Mouse (Mus musculus) MEL (cell line): ENCODE measurements around the gene Pbxip1. TPM values are rescaled to one million over a fixed set of nuclear protein-coding genes. Genes with fewer than 3 reads are reported as not detected.

ENCODE experiments used
- DNase-seq: peaks from one replicate; pipeline ENCODE4 v3.0.0; 2011; ENCODE audit warnings: low read depth, low spot score
- H3K27ac ChIP-seq: 2 replicates; pipeline ENCODE4 v1.5.1; 2012; ENCODE audit warnings: low read depth, mild to moderate bottlenecking, control low read depth, low read length, moderate library complexity; ENCODE audit not compliant: control insufficient read depth
- H3K27me3 ChIP-seq, 2 experiments: fragments of 150-350 bp in 1 of 2; sonication (generic) in 1 of 2; 2 replicates each; pipeline ENCODE4 v1.6.1; 2012; ENCODE audit warnings: low read length in 2 of 2, mild to moderate bottlenecking in 2 of 2, improper control_type of control experiment in 1 of 2, moderate library complexity in 1 of 2; ENCODE audit not compliant: insufficient read depth in 2 of 2, control insufficient read depth in 1 of 2
- H3K36me3 ChIP-seq, 2 experiments: 2 replicates each; pipeline ENCODE4 v1.6.1; 2012 to 2014; ENCODE audit warnings: low read length in 2 of 2, improper control_type of control experiment in 1 of 2, inconsistent platforms in 1 of 2, mild to moderate bottlenecking in 1 of 2; ENCODE audit not compliant: insufficient read depth in 2 of 2, control insufficient read depth in 1 of 2
- H3K4me1 ChIP-seq, 2 experiments: fragments of 150-350 bp in 1 of 2; sonication (generic) in 1 of 2; 2 replicates each; pipeline ENCODE4 v1.6.1; 2012; ENCODE audit warnings: low read length in 2 of 2, improper control_type of control experiment in 1 of 2, mild to moderate bottlenecking in 1 of 2; ENCODE audit not compliant: insufficient read depth in 2 of 2, control insufficient read depth in 1 of 2
- H3K4me3 ChIP-seq, 2 experiments: fragments of 150-350 bp in 1 of 2; sonication (generic) in 1 of 2; 2 replicates each; pipeline ENCODE4 v1.5.1; 2012; ENCODE audit warnings: low read depth in 2 of 2, low read length in 2 of 2, mild to moderate bottlenecking in 2 of 2, moderate library complexity in 2 of 2, control low read depth in 1 of 2, improper control_type of control experiment in 1 of 2; ENCODE audit not compliant: control insufficient read depth in 1 of 2, insufficient read depth in 1 of 2
- H3K79me2 ChIP-seq: 2 replicates; pipeline ENCODE4 v1.6.1; 2012; ENCODE audit warnings: mild to moderate bottlenecking, low read length, moderate library complexity; ENCODE audit not compliant: control insufficient read depth, poor library complexity, insufficient read depth
- H3K9ac ChIP-seq: 2 replicates; pipeline ENCODE4 v1.6.1; 2012; ENCODE audit warnings: low read depth, mild to moderate bottlenecking, control low read depth, low read length, moderate library complexity; ENCODE audit not compliant: control insufficient read depth, poor library complexity, severe bottlenecking
- H3K9me3 ChIP-seq: fragments of 150-350 bp; sonication (generic); replicated peaks from 2 replicates; pipeline ENCODE4 v1.6.1; 2012; ENCODE audit warnings: mild to moderate bottlenecking, low read length, improper control_type of control experiment, moderate library complexity; ENCODE audit not compliant: insufficient read depth
- CHD2 ChIP-seq: IDR thresholded peaks from 2 replicates; pipeline ENCODE4 v1.6.1; 2011; ENCODE audit warnings: low read length, improper control_type of control experiment
- E2F4 ChIP-seq: IDR thresholded peaks from 2 replicates; pipeline ENCODE4 v1.6.1; 2011; ENCODE audit warnings: low read depth, low read length, improper control_type of control experiment, borderline replicate concordance
- EP300 ChIP-seq, 2 experiments: IDR thresholded peaks; 2 replicates each; pipeline ENCODE4 v1.6.1; 2011; ENCODE audit warnings: improper control_type of control experiment in 2 of 2, low read length in 2 of 2, low read depth in 1 of 2, mild to moderate bottlenecking in 1 of 2
- GATA1 ChIP-seq: IDR thresholded peaks from 2 replicates; pipeline ENCODE4 v1.6.1; 2011; ENCODE audit warnings: low read depth, low read length, improper control_type of control experiment
- KAT2A ChIP-seq: conservative IDR thresholded peaks from 2 replicates; pipeline ENCODE4 v1.6.1; 2012; ENCODE audit warnings: low read depth, low read length, improper control_type of control experiment, inconsistent platforms
- MAFK ChIP-seq: IDR thresholded peaks from 2 replicates; pipeline ENCODE4 v1.6.1; 2011; ENCODE audit warnings: low read depth, mild to moderate bottlenecking, low read length, improper control_type of control experiment, borderline replicate concordance
- MAX ChIP-seq: IDR thresholded peaks from 2 replicates; pipeline ENCODE4 v1.6.1; 2011; ENCODE audit warnings: low read length, improper control_type of control experiment
- MAZ ChIP-seq: IDR thresholded peaks from 2 replicates; pipeline ENCODE4 v1.6.1; 2012; ENCODE audit warnings: low read depth, mild to moderate bottlenecking, inconsistent platforms, low read length, improper control_type of control experiment
- MEF2A ChIP-seq: IDR thresholded peaks from 2 replicates; pipeline ENCODE4 v1.6.1; 2014; ENCODE audit warnings: low read depth, mild to moderate bottlenecking, inconsistent platforms, low read length, improper control_type of control experiment; ENCODE audit not compliant: poor library complexity, insufficient replicate concordance, severe bottlenecking; ENCODE audit errors: extremely low read depth
- MXI1 ChIP-seq: IDR thresholded peaks from 2 replicates; pipeline ENCODE4 v1.6.1; 2011; ENCODE audit warnings: mild to moderate bottlenecking, low read depth, low read length, improper control_type of control experiment
- MYC ChIP-seq: IDR thresholded peaks from 2 replicates; pipeline ENCODE4 v1.6.1; 2011; ENCODE audit warnings: low read depth, mild to moderate bottlenecking, low read length, improper control_type of control experiment, moderate library complexity
- POLR2AphosphoS2 ChIP-seq: IDR thresholded peaks from 2 replicates; pipeline ENCODE4 v1.6.1; 2011; ENCODE audit warnings: low read length, improper control_type of control experiment
- RCOR1 ChIP-seq: IDR thresholded peaks from 2 replicates; pipeline ENCODE4 v1.6.1; 2012; ENCODE audit warnings: low read depth, mild to moderate bottlenecking, inconsistent platforms, low read length, improper control_type of control experiment
- TBP ChIP-seq: IDR thresholded peaks from 2 replicates; pipeline ENCODE4 v1.8.0; 2011; ENCODE audit warnings: low read depth, low read length, improper control_type of control experiment
- TCF12 ChIP-seq: IDR thresholded peaks from 2 replicates; pipeline ENCODE4 v1.6.1; 2014; ENCODE audit warnings: low read depth, mild to moderate bottlenecking, inconsistent platforms, low read length, improper control_type of control experiment, moderate library complexity
- USF2 ChIP-seq, 2 experiments: IDR thresholded peaks; 2 replicates each; pipeline ENCODE4 v1.6.1; 2011 to 2012; ENCODE audit warnings: improper control_type of control experiment in 2 of 2, low read length in 2 of 2, borderline replicate concordance in 1 of 2, inconsistent platforms in 1 of 2, low read depth in 1 of 2, mild to moderate bottlenecking in 1 of 2; ENCODE audit not compliant: insufficient read depth in 1 of 2
- ZMIZ1 ChIP-seq: IDR thresholded peaks from 2 replicates; pipeline ENCODE4 v1.6.1; 2012; ENCODE audit warnings: low read depth, mild to moderate bottlenecking, inconsistent platforms, low read length, improper control_type of control experiment, moderate library complexity
- polyA plus RNA-seq, 2 experiments: library from polyadenylated mRNA; stranded (reverse) in 1 of 2; unstranded in 1 of 2; fragments of >175 nt in 1 of 2; fragments of >200 nt in 1 of 2; gene quantifications; 2 replicates each; pipeline versions ENCODE4 v1.2.1 to v1.2.4; 2012; ENCODE audit warnings: low replicate concordance in 2 of 2, low read depth in 1 of 2; ENCODE audit not compliant: insufficient read length in 2 of 2, insufficient read depth in 1 of 2, missing spikeins in 1 of 2
- total RNA-seq: library from RNA; depleted of rRNA; stranded (reverse); fragments of 300-350 nt; gene quantifications from 2 replicates; pipeline ENCODE4 v1.2.3, GENCODE M21; 2012

Pbxip1 gene
- total and polyA plus RNA-seq, 3 experiments: 4.8 to 10.7 TPM; not detected in 1

- H3K4me1 ChIP-seq: peaks cover 0 to 8% of the 10 kb centered on the region in 2 experiments; a peak in 2 of 4 replicates
- no peaks in the 10 kb centered on the region for H3K79me2 ChIP-seq
- H3K27ac ChIP-seq: no peak overlapping the region
- H3K36me3 ChIP-seq: peaks cover 0 to 3% of the 10 kb centered on the region in 2 experiments; a peak in 1 of 4 replicates
- no peaks in the 10 kb centered on the region for H3K9me3 ChIP-seq
- H3K9ac ChIP-seq: no peak overlapping the region
- DNase-seq: peak; percentile 79
- no peaks in the 10 kb centered on the region for H3K27me3 ChIP-seq
- H3K4me3 ChIP-seq: no peak overlapping the region
- TF ChIP-seq RCOR1 (peak; percentile 41; the same call in 1 of the 2 replicates), EP300 (IDR thresholded peaks at IDR 0.05; ENCODE audit: low read depth in 1 of 2, low read length in 2 of 2) (peak; percentile 19 to 28; a peak in 2 of 4 replicates), KAT2A (no peak), TBP (peak; percentile 91), MYC (0 out of 2 replicates have a peak, but pooled peaks have one; percentile 26)
- TF ChIP-seq, all 39 proteins: peak for 4
Observed at GRCm38 (mm10) chr3:89472280-89472679, 35.8 kb downstream of the Pbxip1 start.

- H3K9me3 ChIP-seq: no peaks in the 10 kb centered on the region
- H3K36me3 ChIP-seq: peaks cover 0 to 3% of the 10 kb centered on the region in 2 experiments; a peak in 1 of 4 replicates
- no peaks in the 10 kb centered on the region for H3K27me3 ChIP-seq
- no peak overlapping the region for H3K9ac ChIP-seq
- no peak overlapping the region for H3K4me3 ChIP-seq
- peaks cover 0 to 8% of the 10 kb centered on the region in 2 experiments; a peak in 2 of 4 replicates for H3K4me1 ChIP-seq
- TF ChIP-seq TCF12: no peak
- TF ChIP-seq ZMIZ1: no peak
- no peak for TF ChIP-seq GATA1
- no peak for TF ChIP-seq RCOR1
- TF ChIP-seq CHD2: no peak
- no peak for TF ChIP-seq USF2 (IDR thresholded peaks at IDR 0.05; ENCODE audit: borderline replicate concordance in 1 of 2, insufficient read depth in 1 of 2, low read depth in 1 of 2, low read length in 2 of 2)
- no peak for TF ChIP-seq POLR2AphosphoS2
- no peak for TF ChIP-seq MAX
- no peak for TF ChIP-seq MEF2A
- TF ChIP-seq MXI1: no peak
- TF ChIP-seq, all 39 proteins: peak for 0
- DNase-seq: no peak
- no peaks in the 10 kb centered on the region for H3K79me2 ChIP-seq
- no peak overlapping the region for H3K27ac ChIP-seq
Observed at GRCm38 (mm10) chr3:89473838-89474237, 37.3 kb downstream of the Pbxip1 start.

DNA sequence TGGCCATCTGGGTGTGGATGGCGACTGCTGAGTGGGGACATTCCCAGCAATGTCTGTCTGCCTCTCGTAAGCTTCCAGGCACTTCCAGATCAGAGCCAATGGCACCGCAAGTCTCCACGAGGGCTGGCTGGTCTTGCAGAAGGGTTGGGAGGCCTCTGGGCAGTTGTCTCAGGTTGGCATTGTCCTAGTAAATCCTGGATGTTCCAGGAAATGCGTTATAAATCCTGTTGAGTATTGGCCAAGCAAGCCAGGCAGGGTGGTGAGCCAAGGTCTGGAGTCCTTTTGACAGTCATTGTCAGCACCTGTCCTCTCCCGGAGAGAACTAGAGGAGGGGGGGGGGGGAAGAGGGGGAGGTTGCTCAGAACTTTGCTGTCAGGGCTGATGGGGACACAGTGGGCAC, 42.5 kb downstream of the Pbxip1 start:
- no peak for DNase-seq
- Histone ChIP-seq H3K9me3 (no peaks in the 10 kb centered on the region), H3K4me3 (no peak overlapping the region), H3K27ac (no peak overlapping the region), H3K9ac (no peak overlapping the region), H3K27me3 (no peaks in the 10 kb centered on the region), H3K4me1 (no peaks in the 10 kb centered on the region), H3K36me3 (no peaks in the 10 kb centered on the region), H3K79me2 (no peaks in the 10 kb centered on the region)
- TF ChIP-seq MAFK (no peak), TBP (no peak), MAZ (no peak), MXI1 (no peak), E2F4 (no peak)
